Mouse (Mus musculus): ENCODE measurements around the gene Kcnb1.
"Not testable (repeated sequence)": the region's sequence is repeated elsewhere in the genome, so short reads cannot be mapped to it uniquely, and the experiment has no call there.

Gene Kcnb1

DNA sequence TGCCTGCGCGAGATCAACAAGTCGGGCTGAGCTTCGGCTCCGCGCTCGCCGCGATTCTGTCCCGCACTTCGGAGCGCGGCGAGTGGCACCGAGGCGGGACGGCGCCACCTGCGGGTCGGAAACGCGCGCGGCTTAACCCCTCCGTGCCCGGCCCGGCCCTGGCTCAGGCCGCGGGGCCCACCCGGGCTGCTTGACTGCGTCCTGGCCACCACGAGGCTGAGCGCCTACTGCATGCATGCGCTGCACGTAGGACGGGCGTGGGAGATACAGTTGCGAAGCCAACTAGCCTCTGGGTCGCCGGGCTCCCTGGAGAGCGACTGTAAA is at the start of gene Kcnb1:
Gene Kcnb1, minus strand, starts transcription at position 80 of the 324 bp plus-strand sequence.
- peak; percentile 83 for DNase-seq

DNA sequence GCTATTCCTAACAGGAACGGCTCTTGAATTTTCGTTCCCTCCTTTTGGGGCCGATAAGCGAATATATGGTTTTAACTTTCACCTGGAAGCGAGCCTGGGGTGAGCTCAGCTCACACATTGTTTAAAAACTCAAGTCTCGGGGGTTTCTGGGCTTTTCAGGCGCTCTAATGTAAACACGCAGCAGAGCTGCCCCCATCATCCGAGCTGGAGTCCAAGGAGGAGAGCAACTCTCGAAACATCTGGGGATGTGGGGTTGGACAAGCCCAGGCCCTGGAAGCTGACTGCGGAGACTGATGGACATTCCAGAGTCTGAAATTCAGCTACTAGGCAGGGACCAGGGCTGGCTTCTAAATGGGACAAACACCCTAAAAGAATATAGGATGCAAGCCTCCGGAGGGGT is 49.3 kb upstream of the Kcnb1 start:
- DNase-seq = no peak

DNA sequence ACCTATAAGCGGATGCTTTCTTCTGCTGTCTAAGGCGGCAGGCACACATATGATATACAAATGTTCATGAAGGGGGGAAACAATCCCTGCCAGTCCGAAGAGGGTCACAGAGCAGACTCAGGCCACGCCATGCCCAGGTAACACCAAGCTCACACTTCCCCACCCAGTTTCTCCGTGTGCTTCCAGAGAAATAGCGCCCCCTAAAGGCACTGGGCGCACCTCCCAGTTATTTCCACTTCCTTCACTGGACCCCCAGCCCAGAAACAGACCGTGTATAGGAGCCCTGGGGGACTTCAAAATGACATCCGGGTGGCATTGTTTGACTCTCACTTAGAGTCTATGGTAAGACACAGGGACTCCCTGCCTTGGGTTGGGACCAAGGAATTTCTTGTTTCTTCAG is 47.3 kb upstream of the Kcnb1 start:
- DNase-seq = no peak

DNA sequence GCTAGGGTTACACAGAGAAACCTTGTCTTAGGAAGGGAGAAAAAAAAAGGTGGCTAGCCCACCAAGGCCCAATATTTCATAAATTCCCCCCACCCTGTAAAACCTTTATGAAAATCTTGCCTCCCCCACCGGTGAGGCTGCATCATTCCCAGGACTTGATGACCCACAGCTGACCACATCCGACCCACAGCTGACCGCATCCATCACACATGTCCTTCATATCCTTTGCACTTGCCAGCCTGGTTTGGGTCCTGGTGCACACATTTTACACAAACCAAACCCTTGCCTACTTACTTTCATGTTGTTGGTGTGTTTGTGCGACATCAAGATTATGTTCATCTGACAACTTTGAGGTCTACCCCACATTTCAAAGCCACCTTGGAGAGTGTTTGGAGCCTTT is 46.2 kb upstream of the Kcnb1 start:
- DNase-seq = no peak

DNA sequence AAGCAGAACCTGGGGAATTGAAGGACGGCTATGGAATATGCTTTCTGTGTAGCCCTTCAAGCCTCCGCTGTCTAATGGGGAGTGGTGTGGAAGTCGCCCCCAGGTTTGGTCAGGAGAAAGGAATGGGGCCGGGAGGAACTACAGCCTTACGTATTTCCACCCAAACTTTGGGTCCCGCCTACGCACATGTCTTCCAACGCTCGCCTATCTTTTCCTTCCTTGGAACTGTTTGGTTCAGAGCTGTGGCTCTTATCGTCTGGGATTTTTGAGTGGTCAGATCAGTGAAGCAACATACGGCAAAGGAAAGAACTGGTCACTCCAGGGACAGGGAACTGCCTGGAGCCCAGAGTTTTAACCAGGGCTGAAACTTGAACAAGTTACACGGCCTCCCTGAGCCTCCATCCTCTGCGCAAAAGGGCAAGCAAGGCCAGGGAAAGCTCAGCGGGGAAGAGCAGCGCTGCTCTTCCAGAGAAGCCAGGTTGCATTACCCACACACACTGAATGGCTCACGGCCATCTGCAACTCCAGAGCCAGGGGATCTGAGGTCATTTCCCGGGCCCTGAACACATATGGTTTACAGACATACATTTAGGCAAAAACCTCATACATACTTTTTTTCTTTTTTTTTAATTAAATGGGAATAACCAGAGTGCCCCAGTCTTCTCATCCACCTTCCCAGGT is 45.5 kb upstream of the Kcnb1 start:
- DNase-seq = no peak

DNA sequence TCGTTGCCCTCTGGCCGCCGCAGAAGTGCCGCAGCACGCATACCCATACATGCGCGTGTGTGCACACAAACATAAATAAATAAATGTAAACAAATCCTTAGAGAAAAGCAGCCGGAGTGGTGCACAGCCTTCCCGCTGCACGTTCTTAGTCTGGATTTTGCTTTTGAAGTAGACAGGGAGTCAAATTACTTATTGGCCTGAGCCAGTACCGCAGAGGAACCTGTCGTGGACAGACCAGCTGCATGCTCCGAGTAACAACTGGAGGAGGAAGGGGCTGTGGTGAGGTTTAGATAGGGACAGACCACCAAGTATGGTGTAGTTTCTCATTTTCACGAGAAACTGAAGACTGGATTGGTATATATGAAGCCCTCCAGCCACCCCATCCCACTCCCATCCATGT is 43.8 kb upstream of the Kcnb1 start:
- no peak for DNase-seq

DNA sequence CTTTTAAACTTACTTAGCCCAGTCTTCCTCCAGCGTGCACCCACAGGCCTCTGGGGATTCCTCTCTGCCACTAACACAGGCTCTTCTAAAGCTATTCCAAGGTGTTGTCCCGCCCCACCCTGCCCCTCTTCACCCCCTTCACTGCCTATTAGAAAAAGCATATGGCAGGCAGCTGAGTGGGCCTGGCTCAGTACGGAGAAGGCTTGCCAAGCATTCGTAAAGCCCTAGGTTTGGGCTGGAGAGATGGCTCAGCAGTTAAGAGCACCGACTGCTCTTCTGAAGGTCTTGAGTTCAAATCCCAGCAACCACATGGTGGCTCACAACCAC is 43.0 kb upstream of the Kcnb1 start:
- no peak for DNase-seq

DNA sequence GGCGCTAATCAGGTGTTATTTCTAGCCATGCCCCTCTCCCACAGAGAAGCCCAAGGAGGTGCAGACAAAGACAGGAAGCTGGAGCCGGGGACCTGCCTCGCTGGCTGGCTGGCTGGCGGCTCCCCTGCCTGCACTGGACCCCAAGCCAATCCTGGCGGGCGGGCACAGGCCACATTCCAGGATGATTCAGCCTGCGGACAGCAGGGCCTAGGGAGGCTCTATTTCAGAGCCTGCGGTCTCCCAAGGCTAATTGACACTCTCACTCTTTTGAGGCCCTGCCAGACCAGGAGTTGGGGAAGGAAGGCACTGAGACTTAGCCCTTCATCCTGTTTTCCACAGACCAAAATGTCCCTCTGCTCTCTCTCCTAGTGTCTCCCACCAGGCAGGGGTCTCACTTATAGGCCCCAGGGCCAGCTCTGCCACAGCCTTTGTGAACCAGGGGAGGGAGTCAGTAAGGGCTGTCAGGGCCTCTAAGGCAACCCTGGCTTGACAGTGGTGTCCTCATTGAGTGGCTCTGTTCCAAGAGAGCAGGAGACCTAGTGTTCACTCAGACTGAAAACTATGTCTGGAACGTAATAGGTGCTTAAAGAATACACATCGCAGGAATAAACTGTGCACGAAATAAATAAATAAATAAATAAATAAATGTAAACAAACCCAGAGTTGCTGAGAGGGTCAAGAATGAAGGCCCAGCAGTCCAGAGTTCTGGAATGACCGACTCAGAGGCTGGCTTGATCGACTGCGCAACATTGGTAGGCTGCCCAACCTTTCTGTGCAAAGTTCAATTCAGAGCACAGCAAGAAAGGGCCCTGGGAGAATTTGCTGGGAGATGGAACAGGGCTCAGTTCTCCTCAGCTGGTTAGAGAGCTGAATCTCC is 42.4 kb upstream of the Kcnb1 start:
- peak; percentile 64 for DNase-seq

DNA sequence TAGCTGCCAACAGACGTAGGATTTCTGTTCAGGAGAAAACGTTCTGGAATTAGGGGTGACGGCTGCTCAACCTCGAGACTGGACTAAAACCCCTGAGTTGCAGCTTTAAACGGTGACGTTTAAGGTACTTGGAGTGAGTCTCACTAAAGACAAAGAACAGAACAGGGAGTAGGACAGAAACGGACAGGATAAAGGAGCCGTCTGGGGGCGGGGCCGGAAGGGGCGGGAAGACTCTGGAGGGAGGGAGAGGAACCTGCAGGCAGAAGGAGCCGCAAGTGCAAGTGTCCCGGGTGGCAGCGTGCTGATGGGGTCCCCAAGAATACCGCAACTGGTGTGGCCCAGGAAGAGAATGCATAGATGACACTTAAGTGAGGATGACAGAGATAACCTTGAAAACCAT is 40.6 kb upstream of the Kcnb1 start:
- no peak for DNase-seq

DNA sequence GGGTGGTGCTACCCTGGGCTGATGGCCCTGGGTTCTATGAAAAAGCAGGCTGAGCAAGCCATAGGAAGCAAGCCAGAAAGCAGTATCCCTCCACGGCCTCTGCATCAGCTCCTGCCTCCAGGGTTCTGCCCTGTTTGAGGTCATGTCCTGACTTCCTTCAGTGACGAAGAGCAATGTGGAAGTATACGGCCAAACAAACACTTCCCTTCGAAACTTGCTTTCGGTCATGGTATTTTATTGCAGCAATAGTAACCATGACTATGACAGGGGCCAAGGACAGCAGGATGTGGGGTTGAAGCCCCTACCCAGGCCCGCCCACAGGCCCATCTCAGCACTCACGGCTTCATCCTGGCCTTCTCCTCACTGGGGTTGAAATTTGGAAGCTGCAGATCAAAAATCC is 35.0 kb upstream of the Kcnb1 start:
- DNase-seq = no peak

DNA sequence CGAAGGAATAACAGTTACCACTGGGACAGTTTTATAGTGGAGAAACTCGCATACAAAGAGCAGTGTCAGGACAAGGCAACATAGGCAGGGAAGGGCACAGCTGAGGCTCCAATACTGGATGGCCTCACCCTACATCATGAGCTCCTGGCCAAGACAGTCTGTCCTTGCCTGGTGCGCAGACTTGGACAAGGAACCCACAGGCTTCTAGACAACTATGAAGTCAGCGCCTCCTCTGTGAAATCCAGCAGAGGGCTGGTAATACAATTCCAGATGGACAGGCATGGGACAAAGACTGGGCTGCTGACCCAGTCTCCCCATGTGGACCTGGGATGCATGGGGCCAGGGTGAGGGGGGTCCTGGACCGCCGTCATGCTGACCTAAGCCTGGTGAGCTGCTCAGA is 34.2 kb upstream of the Kcnb1 start:
- no peak for DNase-seq

DNA sequence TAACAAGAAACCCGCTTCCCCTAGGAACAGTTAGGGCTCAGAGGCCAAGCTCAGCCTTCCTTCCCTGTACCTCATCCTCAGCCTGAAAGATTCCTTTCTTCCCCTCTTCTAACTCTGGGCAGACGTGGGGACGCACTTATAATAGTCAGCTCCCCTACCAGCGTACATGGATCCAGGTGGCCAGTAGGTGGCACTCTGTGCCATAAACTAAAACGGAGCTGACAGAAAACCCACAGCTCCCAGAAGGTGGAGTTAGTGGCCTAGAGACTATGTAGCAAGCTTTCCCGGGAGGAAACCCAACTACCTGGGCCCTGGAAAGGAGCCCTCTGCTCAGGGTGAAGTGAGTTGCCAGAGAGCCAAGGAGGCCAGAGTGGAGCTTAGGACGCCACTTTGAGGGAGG is 32.2 kb upstream of the Kcnb1 start:
- peak; percentile 87 for DNase-seq

DNA sequence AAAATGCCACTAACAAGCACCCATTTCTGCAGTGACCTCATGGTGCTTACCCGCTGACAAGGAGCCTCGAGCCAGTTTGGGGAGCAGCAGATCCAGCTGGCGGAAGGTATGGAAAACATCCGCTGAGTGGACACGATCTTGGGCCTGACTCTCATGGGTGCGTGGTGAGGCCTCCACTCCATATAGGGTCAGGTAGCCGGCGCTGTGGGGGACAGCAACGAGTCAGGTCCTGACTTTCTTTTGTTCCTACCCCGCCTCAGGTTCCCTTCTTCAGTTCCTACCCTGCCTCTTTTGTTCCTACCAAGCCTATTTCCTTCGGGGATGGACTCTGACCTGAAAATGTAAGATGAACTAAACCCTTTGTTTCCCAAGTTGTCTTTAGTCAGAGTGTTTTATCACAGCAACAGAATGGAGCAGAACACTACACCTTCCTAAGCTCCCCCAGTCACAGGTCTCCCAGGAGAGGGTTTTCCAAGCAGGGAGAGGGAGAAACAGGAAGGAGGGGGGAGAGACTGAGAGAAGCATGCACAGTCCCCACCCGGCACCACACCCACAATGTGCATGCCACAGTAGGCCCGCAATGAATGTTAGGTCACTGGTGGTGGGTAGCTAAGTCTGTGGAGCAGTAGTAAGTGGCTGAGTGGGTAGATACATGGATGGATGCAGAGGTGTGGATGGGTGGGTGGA is 31.3 kb upstream of the Kcnb1 start:
- DNase-seq = no peak

DNA sequence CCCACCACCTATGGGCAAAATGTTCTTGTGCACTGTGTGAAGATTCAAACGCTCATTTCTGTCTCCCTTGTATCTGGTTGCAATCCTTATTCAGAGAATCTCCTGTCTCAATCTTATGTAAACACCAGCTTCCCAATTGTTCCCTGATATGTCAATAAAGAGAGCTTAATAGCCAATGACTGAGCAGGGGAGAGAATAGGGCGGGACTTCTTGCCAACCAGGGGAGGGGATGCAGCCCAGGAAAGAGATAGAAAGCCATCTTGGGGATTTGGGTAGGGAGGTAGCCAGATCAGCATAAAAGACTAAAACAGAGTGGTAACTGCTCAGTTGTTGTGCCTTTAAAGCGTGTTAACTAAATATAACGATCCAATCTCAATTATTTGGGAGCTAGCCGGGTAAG is 30.8 kb upstream of the Kcnb1 start:
- no peak for DNase-seq

DNA sequence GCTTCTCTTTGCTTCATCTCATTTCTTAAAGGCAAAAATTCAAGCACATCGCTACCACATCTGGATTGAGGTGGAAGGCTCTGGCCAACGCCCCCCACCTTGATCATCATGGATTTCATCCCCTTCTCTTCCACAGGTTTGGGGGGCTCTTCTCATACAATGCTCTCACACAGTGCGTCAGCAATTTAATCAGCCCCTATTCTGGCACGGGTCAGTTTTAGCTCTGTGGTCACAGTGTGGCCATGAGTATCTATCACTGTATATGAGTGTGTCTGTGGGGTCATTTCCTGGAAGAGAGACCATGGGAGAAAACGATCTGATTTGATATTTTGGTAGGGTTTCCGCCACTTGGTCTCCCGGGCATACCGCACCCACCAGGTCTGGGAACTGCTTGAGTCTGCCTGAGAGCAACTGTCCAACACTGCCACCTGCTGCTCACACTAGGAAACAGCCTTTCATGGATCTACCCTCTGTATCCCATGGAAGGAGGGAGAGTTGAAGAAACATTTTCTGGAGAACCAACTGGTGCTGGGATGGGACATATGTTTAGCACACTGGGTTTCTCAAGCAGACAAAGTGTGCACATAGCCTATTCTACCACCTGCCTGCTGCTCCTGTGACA is 29.3 kb upstream of the Kcnb1 start:
- peak; percentile 88 for DNase-seq

DNA sequence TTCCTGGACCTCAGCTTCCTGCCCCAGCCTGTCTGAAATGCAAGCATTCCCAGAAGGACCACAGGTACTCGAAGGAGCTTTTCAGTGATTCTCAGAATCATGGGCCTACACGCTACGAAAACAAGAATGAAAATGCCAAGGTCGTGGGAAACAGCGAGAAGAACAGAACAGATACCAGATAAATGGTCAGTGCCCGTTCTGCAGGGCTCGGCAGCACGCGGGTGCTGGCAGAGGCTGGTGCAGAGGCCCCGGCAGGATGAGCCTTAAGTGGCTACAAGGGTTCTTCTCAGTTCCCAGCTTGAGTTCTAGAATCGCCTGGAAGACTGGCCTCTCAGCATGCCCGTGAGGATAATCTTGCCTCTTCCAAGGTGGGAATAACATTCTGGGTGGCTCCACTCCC is 23.7 kb upstream of the Kcnb1 start:
- no peak for DNase-seq

DNA sequence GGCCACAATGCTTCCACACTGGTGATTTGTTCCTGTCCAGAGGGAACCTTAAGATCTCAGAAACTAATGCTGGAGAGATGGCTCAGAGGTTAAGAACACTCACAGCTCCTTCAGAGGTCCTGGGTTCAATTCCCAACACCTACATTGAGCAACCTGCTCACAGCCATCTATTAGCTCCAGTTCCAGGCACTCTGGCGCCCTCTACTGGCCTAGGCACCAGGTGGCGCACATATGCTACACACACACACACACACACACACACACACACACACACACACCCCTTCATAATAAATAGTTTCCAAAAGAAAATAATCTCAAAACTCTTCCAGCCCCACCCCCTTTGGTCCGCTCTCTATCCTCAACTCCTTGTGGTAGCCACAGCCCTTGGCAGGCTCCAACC is 23.1 kb upstream of the Kcnb1 start:
- DNase-seq = no peak

DNA sequence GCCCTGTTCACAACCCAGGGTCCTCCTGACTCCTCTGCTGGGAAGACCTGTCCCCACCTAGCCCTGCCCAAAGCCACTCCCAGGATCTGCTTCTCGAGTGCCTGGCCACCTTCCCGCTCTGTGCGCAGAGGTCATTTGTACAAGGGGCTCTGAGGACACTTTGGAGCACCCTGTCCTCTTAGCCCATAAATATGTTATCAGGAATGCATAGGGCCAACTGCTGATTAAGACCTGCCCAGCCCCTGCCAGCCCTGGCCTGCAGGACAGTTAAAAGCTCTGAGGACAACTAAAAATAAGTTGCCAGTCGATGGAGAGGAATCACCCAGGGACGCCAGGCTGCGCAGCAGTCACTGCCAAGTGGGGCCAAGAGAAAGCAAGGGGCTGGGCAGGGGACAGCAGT is 22.6 kb upstream of the Kcnb1 start:
- no peak for DNase-seq

DNA sequence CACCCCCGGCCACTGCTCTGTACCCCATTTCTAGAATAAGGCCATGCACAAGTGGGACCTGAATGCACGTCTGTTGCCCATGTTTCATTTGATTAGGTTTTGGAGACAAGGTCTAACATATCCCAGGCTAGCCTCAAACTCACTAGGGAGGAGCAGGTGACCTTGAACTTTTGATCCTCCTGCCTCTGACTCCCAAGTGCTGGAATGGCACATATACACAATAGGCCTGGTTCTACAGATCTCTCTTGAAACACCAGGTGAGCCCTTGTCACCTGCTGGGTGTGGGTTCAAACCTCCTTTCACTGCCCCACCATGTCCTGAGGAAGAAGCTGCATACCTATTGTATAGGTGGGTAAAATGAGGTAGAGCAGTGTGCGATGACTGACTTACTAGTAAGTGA is 22.1 kb upstream of the Kcnb1 start:
- no peak for DNase-seq

DNA sequence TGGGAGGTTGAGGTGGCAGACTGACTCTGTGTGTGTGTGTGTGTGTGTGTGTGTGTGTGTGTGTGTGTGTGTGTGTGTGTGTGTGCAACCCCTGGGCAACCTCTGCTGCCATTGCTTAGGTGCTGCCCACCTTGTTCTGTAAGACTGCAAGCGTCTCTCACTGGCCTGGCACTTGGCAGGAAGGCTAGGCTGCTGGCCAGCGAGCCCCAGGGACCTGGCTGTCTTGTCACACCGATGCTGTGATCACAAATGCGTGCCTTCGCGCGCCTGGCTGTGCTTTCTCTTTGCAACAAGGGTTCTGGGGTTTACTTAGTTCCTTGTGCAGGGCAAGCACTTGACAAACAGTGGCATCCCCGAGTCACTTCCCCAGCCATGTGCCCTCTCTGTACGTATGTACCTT is 19.9 kb upstream of the Kcnb1 start:
- no peak for DNase-seq

DNA sequence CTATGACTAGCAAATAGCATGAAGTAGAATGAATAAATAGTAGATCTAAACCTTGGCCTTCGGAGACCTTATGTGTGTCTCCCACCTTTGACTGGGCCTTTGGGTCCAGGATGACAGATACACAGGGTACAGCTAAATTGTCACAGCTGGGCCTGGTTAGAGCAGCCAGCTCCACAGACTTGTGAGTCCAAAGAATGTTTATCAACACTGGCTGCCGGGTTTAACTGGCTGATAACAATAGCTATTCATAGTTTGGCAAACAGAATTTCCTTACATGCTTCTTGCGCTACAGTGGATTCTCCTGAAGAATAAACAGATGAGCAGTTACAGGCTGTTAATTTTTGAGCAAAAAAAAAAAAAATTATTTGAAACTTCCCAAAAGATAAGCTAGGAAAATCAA is 19.0 kb upstream of the Kcnb1 start:
- DNase-seq = no peak

DNA sequence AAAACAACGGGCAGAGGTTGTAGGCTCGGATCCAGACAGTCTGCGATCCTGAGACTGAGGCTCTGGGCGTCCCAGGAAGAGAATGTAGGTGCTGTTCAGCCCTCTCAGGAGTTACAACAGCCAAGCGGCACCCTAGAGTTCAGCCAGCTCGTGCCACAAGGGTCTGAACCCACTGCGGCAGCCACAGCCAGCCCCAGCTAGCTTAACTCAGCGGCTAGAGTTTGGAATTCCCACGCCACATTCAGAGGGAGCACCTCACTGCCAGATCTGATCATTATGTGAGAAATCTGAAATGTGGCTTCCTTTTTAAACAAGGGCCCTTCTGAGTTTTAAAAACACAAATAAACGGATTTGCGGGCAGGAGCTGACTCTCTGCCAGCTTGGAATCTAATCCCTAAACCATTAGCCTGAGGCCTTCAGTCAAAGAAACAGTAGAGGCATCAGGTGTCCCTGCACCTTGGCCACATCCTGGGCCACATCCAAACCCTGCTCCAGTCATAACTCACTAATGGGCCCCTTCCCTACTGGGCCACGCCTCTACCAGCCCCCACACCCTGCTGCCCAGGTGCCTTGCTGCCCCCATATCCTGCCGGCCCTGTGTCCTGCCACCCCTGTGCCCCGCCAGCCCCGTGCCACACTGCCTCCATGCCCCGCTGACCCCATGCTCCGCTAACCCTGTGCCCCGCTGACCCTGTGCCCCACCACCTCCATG is 16.1 kb upstream of the Kcnb1 start:
- DNase-seq = no peak

DNA sequence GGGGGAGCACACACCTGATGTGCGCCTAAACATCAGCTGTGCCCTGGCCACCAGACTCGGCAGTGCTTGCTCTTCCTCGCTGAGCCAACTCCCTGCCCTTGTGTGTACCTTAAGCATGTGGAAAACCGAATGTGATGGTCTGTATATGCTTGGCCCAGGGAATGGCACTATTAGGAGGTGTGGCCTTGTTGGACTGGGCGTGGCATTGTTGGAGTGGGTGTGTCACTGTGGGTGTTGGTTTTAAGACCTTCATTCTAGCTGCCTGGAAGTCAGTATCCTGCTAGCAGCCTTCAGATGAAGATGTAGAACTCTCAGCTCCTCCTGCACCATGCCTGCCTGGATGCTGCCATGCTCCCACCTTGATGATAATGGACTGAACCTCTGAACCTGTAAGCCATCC is 14.7 kb upstream of the Kcnb1 start:
- DNase-seq = not testable (repeated sequence)

Data from kidney, postnatal 14 days (tissue).